Mouse (Mus musculus): ENCODE measurements around the gene Thbs2. TPM values are rescaled to one million over a fixed set of nuclear protein-coding genes. Genes with fewer than 3 reads are reported as not detected.

The Thbs2 gene
- polyA plus RNA-seq, 1 experiment: 3.9 TPM

DNA sequence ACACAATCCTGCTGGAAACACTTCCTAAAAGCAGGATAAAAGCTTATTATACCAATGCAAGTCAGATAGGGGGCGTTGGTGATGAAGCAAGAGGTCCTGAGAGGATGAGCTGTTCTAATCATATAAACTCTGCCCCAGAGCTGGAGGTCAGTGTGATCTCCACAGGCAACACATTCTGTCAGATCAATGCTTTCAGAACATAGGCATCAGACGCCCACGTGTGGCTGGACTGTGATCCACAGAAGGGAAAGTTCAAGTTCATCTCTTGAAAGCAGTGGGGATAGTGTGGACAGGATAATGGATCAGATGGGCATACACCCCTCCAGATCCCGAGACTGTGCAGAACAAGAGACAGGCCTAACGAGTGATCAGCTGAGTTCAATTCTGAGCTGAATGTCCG is 4.2 kb upstream of the Thbs2 start:
- no peak for TF ChIP-seq CTCF (conservative IDR thresholded peaks at IDR 0.05; ENCODE audit: insufficient read depth, insufficient read length, low read depth, low read length)
- TF ChIP-seq POLR2A (IDR thresholded peaks at IDR 0.05; ENCODE audit: low read depth, low read length): no peak
- 78% methylated on average over 6 of the region's 6 CpGs for WGBS
- Histone ChIP-seq H3K4me3 (ENCODE audit: insufficient read depth, low read depth, low read length) (no peak overlapping the region), H3K27ac (ENCODE audit: insufficient read depth, low read depth, low read length) (no peak overlapping the region), H3K27me3 (replicated peaks; ENCODE audit: control insufficient read depth, insufficient read depth, low read length) (no peaks in the 10 kb centered on the region), H3K36me3 (ENCODE audit: control insufficient read depth, insufficient read depth, low read length) (no peaks in the 10 kb centered on the region), H3K4me1 (ENCODE audit: control insufficient read depth, insufficient read depth, low read length) (no peaks in the 10 kb centered on the region)
- DNase-seq: no peak

GRCm38 (mm10) chr17:14697096-14697495 is 3.1 kb upstream of the Thbs2 start:
- Histone ChIP-seq H3K36me3 (ENCODE audit: control insufficient read depth, insufficient read depth, low read length) (no peaks in the 10 kb centered on the region), H3K27me3 (replicated peaks; ENCODE audit: control insufficient read depth, insufficient read depth, low read length) (no peaks in the 10 kb centered on the region), H3K27ac (ENCODE audit: insufficient read depth, low read depth, low read length) (no peak overlapping the region), H3K4me1 (ENCODE audit: control insufficient read depth, insufficient read depth, low read length) (no peaks in the 10 kb centered on the region), H3K4me3 (ENCODE audit: insufficient read depth, low read depth, low read length) (no peak overlapping the region)
- DNase-seq: no peak
- 65% methylated on average over 6 of the region's 6 CpGs for WGBS
- TF ChIP-seq POLR2A (IDR thresholded peaks at IDR 0.05; ENCODE audit: low read depth, low read length) (no peak), CTCF (conservative IDR thresholded peaks at IDR 0.05; ENCODE audit: insufficient read depth, insufficient read length, low read depth, low read length) (no peak)

DNA sequence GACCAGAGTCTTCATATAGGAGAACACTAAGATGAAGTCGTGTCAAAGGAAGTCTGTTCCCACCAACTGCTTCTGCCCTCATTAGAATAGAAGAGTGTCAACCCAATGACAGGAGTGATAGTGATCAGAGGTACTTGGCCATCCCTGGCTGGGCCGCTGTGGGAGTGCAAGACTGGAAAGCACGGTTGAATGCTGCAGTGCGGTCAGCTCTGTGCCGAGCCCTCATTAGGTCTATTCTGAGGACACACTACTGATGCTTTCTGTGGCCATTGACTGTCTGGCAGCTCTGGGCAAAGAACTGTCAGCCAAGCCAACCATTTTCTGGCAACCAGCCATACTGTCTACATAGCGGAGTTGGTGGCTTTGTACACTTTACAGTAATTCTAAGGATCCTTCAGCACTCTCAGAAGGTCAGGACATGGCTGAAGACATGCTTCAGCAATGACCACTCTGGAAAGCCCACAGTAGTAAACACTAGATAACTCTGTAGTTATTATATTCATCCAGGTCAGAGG is 2.3 kb upstream of the Thbs2 start:
- TF ChIP-seq POLR2A (IDR thresholded peaks at IDR 0.05; ENCODE audit: low read depth, low read length) (no peak), CTCF (conservative IDR thresholded peaks at IDR 0.05; ENCODE audit: insufficient read depth, insufficient read length, low read depth, low read length) (no peak)
- Histone ChIP-seq H3K4me1 (ENCODE audit: control insufficient read depth, insufficient read depth, low read length) (no peaks in the 10 kb centered on the region), H3K36me3 (ENCODE audit: control insufficient read depth, insufficient read depth, low read length) (no peaks in the 10 kb centered on the region), H3K27ac (ENCODE audit: insufficient read depth, low read depth, low read length) (no peak overlapping the region), H3K27me3 (replicated peaks; ENCODE audit: control insufficient read depth, insufficient read depth, low read length) (no peaks in the 10 kb centered on the region), H3K4me3 (ENCODE audit: insufficient read depth, low read depth, low read length) (no peak overlapping the region)
- 92% methylated on average over 6 of the region's 6 CpGs for WGBS
- DNase-seq: no peak

DNA sequence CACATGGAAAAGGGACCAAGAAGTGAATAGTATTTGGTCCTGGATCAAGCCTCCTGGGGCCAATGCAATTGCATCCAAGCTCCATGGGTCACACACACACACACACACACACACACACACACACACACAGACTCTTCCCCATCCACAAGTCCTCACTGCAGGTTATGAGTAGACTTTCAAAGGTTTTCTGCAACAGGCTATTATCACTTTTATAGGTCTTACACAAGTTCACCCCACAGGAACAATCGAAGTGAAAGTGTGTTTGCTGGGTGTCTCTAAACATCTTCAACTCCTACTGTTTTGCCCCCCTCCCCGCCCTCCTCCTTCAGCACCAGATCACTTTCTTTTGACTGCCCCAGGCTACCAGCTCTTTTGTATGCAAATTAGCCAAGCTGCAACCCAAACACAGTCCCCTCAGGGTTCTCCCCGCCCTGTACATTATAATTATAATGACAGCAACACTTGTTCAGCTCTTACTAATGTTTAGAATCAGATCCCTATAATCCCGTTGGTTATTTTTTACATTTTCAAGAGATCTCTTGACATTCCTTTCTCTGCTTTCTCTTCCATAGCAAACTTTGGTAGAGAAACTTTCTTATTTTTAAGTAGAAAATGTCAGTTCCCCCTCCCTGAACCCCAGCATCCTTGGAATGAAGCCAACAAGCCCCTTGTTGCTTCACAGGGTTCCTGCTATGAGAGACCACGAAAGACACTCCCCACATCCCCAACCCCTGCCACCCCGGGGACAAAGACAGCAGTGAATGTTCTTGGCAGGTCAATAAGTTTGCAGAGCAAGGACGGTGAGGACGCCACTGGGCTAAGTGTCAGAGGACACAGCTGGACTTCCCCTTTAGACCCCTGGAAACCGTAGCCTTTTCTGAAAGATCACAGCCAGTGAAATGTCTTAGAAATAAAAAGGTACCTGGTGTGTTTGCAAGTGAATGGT is 714 bp downstream of the Thbs2 start:
- WGBS: 18% methylated on average over 9 of the region's 9 CpGs
- H3K27me3 ChIP-seq (replicated peaks; ENCODE audit: control insufficient read depth, insufficient read depth, low read length): no peaks in the 10 kb centered on the region
- H3K36me3 ChIP-seq (ENCODE audit: control insufficient read depth, insufficient read depth, low read length): no peaks in the 10 kb centered on the region
- H3K4me3 ChIP-seq (ENCODE audit: insufficient read depth, low read depth, low read length): peak overlapping the region; percentile 51
- DNase-seq: no peak
- TF ChIP-seq CTCF (conservative IDR thresholded peaks at IDR 0.05; ENCODE audit: insufficient read depth, insufficient read length, low read depth, low read length) (no peak), POLR2A (IDR thresholded peaks at IDR 0.05; ENCODE audit: low read depth, low read length) (no peak)
- no peak overlapping the region for H3K27ac ChIP-seq (ENCODE audit: insufficient read depth, low read depth, low read length)
- no peaks in the 10 kb centered on the region for H3K4me1 ChIP-seq (ENCODE audit: control insufficient read depth, insufficient read depth, low read length)

GRCm38 (mm10) chr17:14691901-14692300 is 2.1 kb downstream of the Thbs2 start:
- no peak overlapping the region for H3K27ac ChIP-seq (ENCODE audit: insufficient read depth, low read depth, low read length)
- H3K4me1 ChIP-seq (ENCODE audit: control insufficient read depth, insufficient read depth, low read length): no peaks in the 10 kb centered on the region
- no peaks in the 10 kb centered on the region for H3K27me3 ChIP-seq (replicated peaks; ENCODE audit: control insufficient read depth, insufficient read depth, low read length)
- no peaks in the 10 kb centered on the region for H3K36me3 ChIP-seq (ENCODE audit: control insufficient read depth, insufficient read depth, low read length)
- TF ChIP-seq CTCF (conservative IDR thresholded peaks at IDR 0.05; ENCODE audit: insufficient read depth, insufficient read length, low read depth, low read length): no peak
- no peak for TF ChIP-seq POLR2A (IDR thresholded peaks at IDR 0.05; ENCODE audit: low read depth, low read length)
- H3K4me3 ChIP-seq (ENCODE audit: insufficient read depth, low read depth, low read length): no peak overlapping the region
- 65% methylated on average over 6 of the region's 6 CpGs for WGBS
- DNase-seq: no peak

DNA sequence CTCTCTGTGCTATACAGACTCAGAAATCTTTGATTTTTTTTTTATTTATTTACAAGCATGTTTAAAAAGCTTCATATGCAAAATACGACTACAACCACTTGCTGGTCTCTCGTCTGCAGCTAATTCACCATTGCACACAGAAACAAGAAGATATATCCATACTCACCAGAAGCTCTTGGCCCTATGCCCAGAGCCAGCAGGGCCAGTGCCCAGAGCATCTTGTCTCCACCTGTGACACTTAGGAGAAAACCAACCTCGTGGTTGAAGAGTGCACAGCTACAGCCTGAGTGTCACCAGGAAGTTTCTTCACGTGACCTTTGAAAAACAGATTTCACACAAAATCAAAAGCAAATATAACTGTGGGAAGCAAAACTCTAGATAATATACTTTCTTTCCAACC is 2.8 kb downstream of the Thbs2 start:
- no peak overlapping the region for H3K27ac ChIP-seq (ENCODE audit: insufficient read depth, low read depth, low read length)
- TF ChIP-seq CTCF (conservative IDR thresholded peaks at IDR 0.05; ENCODE audit: insufficient read depth, insufficient read length, low read depth, low read length) (no peak), POLR2A (IDR thresholded peaks at IDR 0.05; ENCODE audit: low read depth, low read length) (no peak)
- no peak for DNase-seq
- H3K36me3 ChIP-seq (ENCODE audit: control insufficient read depth, insufficient read depth, low read length): no peaks in the 10 kb centered on the region
- H3K4me1 ChIP-seq (ENCODE audit: control insufficient read depth, insufficient read depth, low read length): no peaks in the 10 kb centered on the region
- WGBS: 64% methylated on average over 4 of the region's 4 CpGs
- no peak overlapping the region for H3K4me3 ChIP-seq (ENCODE audit: insufficient read depth, low read depth, low read length)
- no peaks in the 10 kb centered on the region for H3K27me3 ChIP-seq (replicated peaks; ENCODE audit: control insufficient read depth, insufficient read depth, low read length)

DNA sequence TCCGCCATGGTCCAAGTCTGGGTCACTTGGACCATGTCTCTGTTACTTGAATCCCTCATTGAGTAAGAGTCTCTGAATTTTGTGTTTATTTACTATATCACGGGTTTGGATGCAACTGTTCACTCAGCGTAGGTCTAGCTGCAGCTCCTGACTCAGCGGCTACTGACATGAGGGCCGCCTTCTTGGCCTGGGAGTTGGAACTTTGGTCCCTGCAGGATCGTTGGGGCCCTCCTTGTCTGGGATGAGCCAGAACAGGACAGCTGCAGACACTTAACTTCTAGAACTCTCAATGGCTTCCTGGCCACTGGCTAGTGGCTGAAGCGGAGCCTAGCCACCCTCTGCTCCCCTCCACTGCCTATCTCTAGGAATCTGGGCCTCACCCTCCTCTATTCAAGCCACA is 11.2 kb downstream of the Thbs2 start:
- H3K27ac ChIP-seq (ENCODE audit: insufficient read depth, low read depth, low read length): no peak overlapping the region
- no peak for TF ChIP-seq CTCF (conservative IDR thresholded peaks at IDR 0.05; ENCODE audit: insufficient read depth, insufficient read length, low read depth, low read length)
- TF ChIP-seq POLR2A (IDR thresholded peaks at IDR 0.05; ENCODE audit: low read depth, low read length): no peak
- H3K27me3 ChIP-seq (replicated peaks; ENCODE audit: control insufficient read depth, insufficient read depth, low read length): no peaks in the 10 kb centered on the region
- no peaks in the 10 kb centered on the region for H3K36me3 ChIP-seq (ENCODE audit: control insufficient read depth, insufficient read depth, low read length)
- H3K4me3 ChIP-seq (ENCODE audit: insufficient read depth, low read depth, low read length): no peak overlapping the region
- DNase-seq: no peak
- H3K4me1 ChIP-seq (ENCODE audit: control insufficient read depth, insufficient read depth, low read length): no peaks in the 10 kb centered on the region
- 93% methylated on average over 7 of the region's 7 CpGs for WGBS

All from kidney, adult 2 months (tissue).